Mouse (Mus musculus) frontal cortex, postnatal 14 days (tissue): ENCODE measurements at regions not wholly inside any gene's neighbourhood (a gene's known extent, or its start where the extent isn't known, plus 50 kb on each side); places are given as distances from the start of the nearest gene placed in this dataset.

Experiments used
- DNase-seq, 2 experiments: peaks; one replicate each; pipeline ENCODE4 v3.0.0; 2022; ENCODE audit warnings: low spot score in 2 of 2

DNA sequence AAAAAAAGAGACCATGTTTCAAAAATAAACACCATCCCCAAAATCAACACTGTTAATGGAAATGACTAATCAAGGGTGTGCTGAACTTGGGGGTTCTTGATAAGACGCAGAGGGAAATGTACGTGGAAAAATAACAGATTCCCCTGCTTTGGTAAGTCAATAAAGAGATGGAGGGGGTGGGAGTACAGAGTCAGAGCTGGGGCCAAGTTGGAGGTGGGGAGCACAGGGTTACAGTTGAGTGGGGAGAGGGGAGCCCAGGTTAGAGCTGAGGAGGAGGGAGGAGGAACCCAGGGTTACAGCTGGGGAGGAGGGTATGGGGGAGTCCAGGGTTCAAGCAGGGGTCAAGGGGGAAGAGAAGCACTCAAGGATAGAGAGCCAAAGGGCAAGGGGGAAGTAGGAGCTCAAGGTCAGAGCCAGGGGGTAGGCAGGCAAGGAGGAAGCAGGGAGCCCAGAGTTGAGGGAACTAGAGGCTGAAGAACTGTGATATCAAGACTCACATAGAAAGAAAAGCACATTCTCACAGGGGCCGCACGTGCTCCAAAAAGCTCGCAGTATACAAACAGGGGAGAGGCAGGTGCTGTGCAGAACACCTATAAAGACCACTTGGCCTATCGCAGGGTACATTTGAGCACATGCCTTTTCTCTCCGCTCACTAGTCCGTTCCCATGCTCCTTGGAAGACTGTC, 246.4 kb downstream of the Sox9 start:
- no peak for DNase-seq

GRCm38 (mm10) chr11:113031405-113031804, 249.4 kb downstream of the Sox9 start:
- no peak for DNase-seq

- DNase-seq, result no peak
Observed at GRCm38 (mm10) chr11:113032487-113033228, 250.6 kb downstream of the Sox9 start.

- no peak for DNase-seq
Observed at GRCm38 (mm10) chr11:113034911-113035310, 252.9 kb downstream of the Sox9 start.

DNA sequence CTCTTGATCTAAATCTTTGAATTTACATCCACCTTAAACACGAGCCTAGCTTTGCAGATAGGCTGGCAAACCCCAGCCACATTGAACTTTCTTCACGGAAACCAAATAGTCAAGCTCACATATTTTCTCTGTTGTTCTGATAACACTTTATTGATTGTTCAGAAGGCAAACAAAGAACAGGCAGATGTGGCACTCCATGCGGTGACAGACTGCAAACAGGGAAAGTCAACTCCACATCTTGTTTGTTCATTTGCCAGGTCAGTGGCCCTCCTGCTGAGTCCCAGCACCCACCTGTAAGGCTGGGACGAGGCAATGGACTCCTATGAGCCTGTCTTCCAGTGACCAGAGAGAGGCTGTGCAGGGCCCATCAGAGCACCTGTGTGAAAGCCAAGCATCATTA, 255.7 kb downstream of the Sox9 start:
- no peak for DNase-seq

- no peak for DNase-seq
Observed at GRCm38 (mm10) chr11:113042710-113043109, 260.7 kb downstream of the Sox9 start.

DNA sequence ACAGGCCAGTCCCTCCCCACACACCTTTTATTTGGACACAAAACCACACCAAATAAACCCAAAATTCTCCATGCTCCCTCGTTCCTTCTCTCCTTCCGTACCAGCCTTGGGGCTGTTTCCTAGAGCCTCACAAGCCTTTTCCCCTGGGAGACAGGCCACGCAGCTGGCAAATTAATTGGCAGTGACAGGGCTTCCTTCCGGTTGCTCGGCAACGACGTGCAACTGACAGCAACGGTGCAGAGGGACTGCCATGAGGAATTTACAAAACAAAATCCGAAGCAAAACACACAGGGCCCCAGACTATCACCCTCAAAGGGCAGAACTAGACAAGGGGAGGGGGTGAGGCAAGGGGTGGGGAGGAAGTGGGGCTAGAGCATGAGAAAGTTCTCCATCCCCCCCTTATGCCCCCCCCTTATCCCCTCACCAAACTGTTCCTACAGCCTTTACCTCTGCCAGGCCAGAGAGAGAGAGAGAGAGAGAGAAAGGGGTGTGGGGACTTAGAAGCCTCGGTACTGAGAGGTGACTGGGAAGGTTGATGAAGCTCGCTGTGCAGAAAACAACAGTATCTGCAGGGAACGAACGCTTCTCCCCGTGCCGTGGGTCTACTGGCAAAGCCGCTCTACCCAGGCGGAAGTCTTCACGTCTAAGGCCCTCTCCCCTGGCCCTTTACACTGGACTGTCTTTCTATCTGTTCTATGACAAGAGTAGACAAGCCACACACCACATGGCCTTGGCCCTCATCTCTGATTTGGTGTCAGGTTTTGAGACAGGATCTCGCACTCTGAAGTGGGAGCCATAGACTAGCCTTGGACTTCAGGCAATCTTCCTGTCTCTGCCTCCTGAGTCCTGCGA, 264.4 kb downstream of the Sox9 start:
- DNase-seq, result peak; percentile 40 to 44

DNA sequence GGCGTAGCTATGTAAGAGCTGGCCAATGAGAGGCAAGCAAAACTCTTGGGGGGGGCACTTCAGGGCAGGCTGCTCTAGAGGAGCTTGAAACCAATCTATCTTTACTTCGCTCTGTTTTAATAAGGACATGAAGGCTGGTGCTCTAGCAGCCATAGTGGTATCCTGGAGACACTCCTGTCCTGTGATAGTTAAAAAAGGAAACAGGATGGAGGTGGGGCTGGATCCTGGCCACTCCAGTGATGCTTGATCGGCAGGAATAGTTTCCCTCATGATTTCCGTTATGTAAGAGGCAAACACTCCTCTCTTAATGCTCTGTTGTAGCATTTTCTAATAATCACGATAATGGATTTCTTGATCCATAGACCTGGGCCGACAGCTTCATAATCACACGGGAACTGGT, 266.1 kb downstream of the Sox9 start:
- no peak for DNase-seq

DNA sequence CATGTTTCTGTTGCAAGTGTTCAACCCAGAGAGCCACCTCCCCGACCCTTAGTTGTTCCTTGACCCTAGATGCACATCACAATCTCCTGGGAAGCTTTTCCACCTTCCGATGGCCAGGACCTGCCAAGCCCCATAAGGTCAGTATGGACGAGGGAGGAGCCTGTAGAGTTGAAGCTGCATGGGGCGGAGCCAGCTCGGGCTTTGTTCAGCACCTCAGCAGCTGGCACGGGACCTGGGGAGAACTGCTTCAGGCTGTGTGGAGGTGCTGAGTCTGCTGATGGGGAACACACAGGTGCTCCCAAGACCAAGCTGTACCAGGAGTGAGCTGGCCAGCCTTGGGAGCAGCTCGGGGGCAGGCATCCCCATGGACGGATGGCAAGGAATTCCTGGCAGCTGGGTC, 267.6 kb downstream of the Sox9 start:
- DNase-seq, result no peak

- no peak for DNase-seq
Observed at GRCm38 (mm10) chr11:113052536-113052935, 270.5 kb downstream of the Sox9 start.

GRCm38 (mm10) chr11:113056042-113056632, 274.1 kb downstream of the Sox9 start:
- no peak for DNase-seq

DNA sequence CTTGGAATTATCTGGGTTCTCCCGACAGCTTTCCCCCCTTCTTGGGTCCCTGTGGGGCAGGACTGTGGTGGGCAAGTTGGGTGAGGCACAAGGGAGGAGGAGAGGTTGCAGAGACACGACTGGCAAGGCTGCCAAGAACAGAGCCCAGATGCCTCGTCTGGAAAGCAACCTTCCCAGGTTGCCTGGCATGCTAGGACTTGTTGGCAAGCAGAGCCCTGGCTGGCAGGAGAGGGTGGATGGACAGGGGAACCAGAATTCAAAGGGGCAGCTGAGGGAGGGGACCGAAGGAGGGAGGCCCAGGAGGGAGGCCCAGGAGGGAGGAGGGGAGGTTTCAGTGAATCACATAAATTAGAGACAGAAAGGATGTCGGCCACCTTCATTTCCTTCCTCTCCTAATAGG, 274.8 kb downstream of the Sox9 start:
- DNase-seq, result peak in 1 of 2 experiments; percentile 19

- no peak for DNase-seq
Observed at GRCm38 (mm10) chr11:113070365-113070764, 288.3 kb downstream of the Sox9 start.

GRCm38 (mm10) chr11:113071942-113072341, 289.9 kb downstream of the Sox9 start:
- DNase-seq, result no peak

GRCm38 (mm10) chr11:113074328-113074727, 292.3 kb downstream of the Sox9 start:
- DNase-seq, result no peak

DNA sequence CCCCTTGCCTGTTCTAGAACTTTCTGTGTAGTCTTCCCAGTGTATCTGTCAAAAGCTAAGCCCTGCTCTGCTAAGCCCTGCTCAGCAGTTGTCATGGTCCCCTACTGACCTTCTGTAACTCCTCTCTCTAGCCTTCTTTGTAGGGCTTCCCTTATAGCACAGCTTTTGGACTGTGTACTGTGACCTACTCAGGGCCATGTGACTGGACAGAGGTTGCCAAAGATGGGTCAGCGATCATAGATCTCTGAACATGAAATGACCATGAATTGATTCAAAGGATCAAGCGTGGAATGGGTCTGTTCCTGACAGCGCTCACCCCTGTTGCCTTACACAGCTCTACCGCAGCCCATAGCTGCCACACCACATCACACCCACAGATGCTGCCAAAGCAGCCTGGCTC, 294.3 kb downstream of the Sox9 start:
- DNase-seq, result no peak

GRCm38 (mm10) chr11:113080311-113080710, 298.3 kb downstream of the Sox9 start:
- no peak for DNase-seq

DNA sequence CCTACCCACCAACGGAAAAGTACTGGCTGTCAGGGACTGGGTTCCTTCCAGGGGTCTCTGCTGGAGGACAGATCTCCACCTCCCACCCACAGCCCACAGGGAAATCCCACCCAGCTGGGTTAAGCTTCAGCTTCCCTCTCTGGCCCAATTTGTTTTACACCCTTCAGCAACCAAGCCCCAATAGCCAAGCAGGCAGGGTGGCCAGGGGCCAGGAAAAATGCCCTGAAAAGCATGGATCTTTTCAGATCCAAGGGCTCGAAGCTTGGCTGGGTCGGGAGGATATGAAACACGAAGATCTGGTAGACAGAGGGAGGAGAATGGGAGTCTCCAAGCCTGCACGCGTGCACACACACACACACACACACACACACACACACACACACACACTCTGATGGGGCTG, 302.4 kb downstream of the Sox9 start:
- DNase-seq, result no peak

DNA sequence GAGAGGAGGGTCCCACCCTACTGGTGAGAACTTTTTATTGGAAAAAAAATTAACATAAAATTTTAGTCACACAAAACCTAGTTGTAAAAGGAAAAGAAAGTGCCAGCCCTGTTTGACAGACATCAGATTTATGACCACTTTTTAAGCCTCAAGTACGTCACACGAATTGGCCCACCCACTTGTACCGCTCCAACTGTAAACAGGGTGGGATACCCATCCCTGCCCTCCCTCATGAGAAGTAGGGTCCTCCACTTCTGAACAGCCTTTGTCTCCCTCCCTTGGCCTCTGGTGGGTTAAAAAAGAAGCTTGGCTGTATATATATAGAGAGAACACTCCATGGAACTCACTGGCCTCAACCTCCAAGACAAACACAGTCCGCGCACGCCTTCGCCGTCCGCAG, 303.5 kb downstream of the Sox9 start:
- DNase-seq, result no peak

DNA sequence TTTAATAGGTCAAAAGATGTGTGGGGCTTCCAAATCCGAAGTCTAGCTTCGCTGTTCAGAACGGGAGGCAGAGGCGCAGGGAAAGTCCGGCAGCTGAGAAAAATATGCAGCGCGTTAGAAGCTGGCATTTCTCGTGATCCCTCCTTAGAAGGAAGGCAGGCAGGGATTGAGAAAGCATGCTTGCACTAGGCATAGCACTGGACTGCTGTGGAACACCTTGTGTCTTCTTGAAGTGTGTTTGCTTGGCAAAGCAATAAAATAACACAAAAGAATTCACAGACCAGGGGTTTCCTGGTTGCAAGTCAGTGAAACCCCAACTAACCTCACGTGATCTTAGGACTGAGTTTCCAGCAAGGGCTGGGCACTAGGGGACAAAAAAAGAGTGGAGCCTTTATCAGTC, 305.1 kb downstream of the Sox9 start:
- no peak for DNase-seq

GRCm38 (mm10) chr11:113089637-113090351, 307.8 kb downstream of the Sox9 start:
- DNase-seq, result no peak
